Mouse (Mus musculus): ENCODE results near the gene Rpl12. TPM values are rescaled to one million over a fixed set of nuclear protein-coding genes. Genes with fewer than 3 reads are reported as not detected.
A peak's percentile ranks its signal among the peaks of the same experiment; 100 is the strongest.

Gene Rpl12
- total and polyA plus RNA-seq, 3 experiments, result 1,968 to 4,306 (median 2,853) TPM

DNA sequence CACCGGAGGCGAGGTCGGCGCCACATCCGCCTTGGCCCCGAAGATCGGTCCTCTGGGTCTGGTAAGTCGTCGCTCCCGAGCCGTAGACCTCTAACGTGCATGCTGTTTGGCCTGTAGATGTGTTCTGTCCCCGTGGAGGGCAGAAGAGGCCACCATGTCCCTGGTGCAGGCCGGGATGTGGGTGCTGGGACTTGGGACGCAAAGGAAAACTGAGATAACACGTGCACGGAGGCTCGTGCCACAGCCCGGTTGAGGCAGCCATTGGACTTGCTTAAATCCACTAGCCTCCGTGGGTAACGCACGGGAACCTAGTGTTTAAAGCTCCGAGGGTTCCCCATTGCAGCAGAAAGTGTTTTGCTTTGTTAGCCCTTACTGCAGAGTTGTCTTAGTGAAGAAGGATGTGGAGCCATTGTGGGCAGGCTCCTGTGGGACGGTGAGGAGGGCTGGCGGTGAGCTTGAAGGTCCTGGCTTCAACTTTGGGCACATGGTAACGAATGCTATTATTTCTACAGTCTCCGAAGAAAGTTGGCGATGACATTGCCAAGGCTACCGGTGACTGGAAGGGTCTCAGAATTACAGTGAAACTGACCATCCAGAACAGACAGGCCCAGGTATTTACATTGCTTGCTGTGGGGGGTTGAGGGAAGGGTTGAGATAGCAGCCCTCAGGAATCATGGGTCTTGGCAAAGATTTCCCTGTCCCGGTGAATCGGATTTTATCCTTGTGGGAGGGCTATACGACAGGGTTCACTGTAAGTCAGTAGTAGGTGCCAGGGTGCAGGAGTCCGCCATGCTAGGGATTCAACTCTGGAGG lies 909 bp downstream of the Rpl12 start:
- no peak for ATAC-seq (ENCODE audit: extremely low read depth, insufficient number of reproducible peaks, low FRiP score, poor library complexity, severe bottlenecking)
- Histone ChIP-seq H3K4me1 (ENCODE audit: insufficient read depth, low read depth, low read length) (peaks cover 49% of the 10 kb centered on the region), H3K9me3 (replicated peaks) (no peaks in the 10 kb centered on the region), H3K27me3 (ENCODE audit: insufficient read depth, low read length) (no peaks in the 10 kb centered on the region), H3K4me3 (ENCODE audit: low read depth, low read length) (peak overlapping the region; percentile 84), H3K36me3 (replicated peaks) (peaks cover 63% of the 10 kb centered on the region)
- no peak for DNase-seq (ENCODE audit: low spot score)
- TF ChIP-seq CTCF (IDR thresholded peaks at IDR 0.05; ENCODE audit: low read depth, low read length) (no peak), GATA1 (IDR thresholded peaks at IDR 0.05; ENCODE audit: borderline replicate concordance, low read length) (no peak), POLR2AphosphoS5 (IDR thresholded peaks at IDR 0.05; ENCODE audit: insufficient replicate concordance, low read depth, low read length) (no peak), TAL1 (conservative IDR thresholded peaks at IDR 0.05; ENCODE audit: low read depth, low read length) (no peak), GATA2 (IDR thresholded peaks at IDR 0.05; ENCODE audit: borderline replicate concordance, low read depth, low read length) (no peak)

DNA sequence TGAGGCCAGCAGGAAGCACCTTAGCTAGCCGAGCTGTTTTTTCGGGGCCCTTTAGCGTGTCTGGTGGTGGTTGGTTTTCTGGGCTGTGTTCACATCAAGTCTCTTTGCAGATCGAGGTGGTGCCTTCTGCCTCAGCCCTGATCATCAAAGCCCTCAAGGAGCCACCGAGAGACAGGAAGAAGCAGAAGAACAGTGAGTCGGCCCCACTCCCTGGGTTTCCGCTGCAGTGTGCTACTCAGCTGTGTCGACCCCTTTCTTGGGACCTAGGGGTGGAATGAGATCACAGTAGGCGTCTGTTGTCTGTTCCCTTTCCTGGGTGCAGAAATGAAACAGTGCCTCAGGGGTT lies 1.5 kb downstream of the Rpl12 start:
- ATAC-seq (ENCODE audit: extremely low read depth, insufficient number of reproducible peaks, low FRiP score, poor library complexity, severe bottlenecking), result no peak

GRCm38 (mm10) chr2:32963544-32963943 lies 2.2 kb downstream of the Rpl12 start:
- TF ChIP-seq TAL1 (conservative IDR thresholded peaks at IDR 0.05; ENCODE audit: low read depth, low read length) (no peak), POLR2AphosphoS5 (IDR thresholded peaks at IDR 0.05; ENCODE audit: insufficient replicate concordance, low read depth, low read length) (no peak; the same call in 1 of the 2 replicates), GATA2 (IDR thresholded peaks at IDR 0.05; ENCODE audit: borderline replicate concordance, low read depth, low read length) (no peak), CTCF (IDR thresholded peaks at IDR 0.05; ENCODE audit: low read depth, low read length) (no peak), GATA1 (IDR thresholded peaks at IDR 0.05; ENCODE audit: borderline replicate concordance, low read length) (no peak)
- Histone ChIP-seq H3K27me3 (ENCODE audit: insufficient read depth, low read length) (no peaks in the 10 kb centered on the region), H3K4me3 (ENCODE audit: low read depth, low read length) (peak overlapping the region; percentile 84), H3K36me3 (replicated peaks) (peaks cover 63% of the 10 kb centered on the region), H3K9me3 (replicated peaks) (no peaks in the 10 kb centered on the region), H3K4me1 (ENCODE audit: insufficient read depth, low read depth, low read length) (peaks cover 62% of the 10 kb centered on the region)
- ATAC-seq (ENCODE audit: extremely low read depth, insufficient number of reproducible peaks, low FRiP score, poor library complexity, severe bottlenecking), result no peak
- DNase-seq (ENCODE audit: low spot score), result no peak

More for the DNA sequence above, 1.5 kb downstream of the Rpl12 start:
- Histone ChIP-seq H3K27me3 (ENCODE audit: insufficient read depth, low read length) (no peaks in the 10 kb centered on the region), H3K4me3 (ENCODE audit: low read depth, low read length) (peak overlapping the region; percentile 84), H3K4me1 (ENCODE audit: insufficient read depth, low read depth, low read length) (peaks cover 55% of the 10 kb centered on the region), H3K36me3 (replicated peaks) (peaks cover 62% of the 10 kb centered on the region), H3K9me3 (replicated peaks) (no peaks in the 10 kb centered on the region)
- no peak for TF ChIP-seq POLR2AphosphoS5 (IDR thresholded peaks at IDR 0.05; ENCODE audit: insufficient replicate concordance, low read depth, low read length)
- no peak for TF ChIP-seq GATA1 (IDR thresholded peaks at IDR 0.05; ENCODE audit: borderline replicate concordance, low read length)
- no peak for TF ChIP-seq TAL1 (conservative IDR thresholded peaks at IDR 0.05; ENCODE audit: low read depth, low read length)
- TF ChIP-seq GATA2 (IDR thresholded peaks at IDR 0.05; ENCODE audit: borderline replicate concordance, low read depth, low read length), result no peak
- no peak for DNase-seq (ENCODE audit: low spot score)

DNA sequence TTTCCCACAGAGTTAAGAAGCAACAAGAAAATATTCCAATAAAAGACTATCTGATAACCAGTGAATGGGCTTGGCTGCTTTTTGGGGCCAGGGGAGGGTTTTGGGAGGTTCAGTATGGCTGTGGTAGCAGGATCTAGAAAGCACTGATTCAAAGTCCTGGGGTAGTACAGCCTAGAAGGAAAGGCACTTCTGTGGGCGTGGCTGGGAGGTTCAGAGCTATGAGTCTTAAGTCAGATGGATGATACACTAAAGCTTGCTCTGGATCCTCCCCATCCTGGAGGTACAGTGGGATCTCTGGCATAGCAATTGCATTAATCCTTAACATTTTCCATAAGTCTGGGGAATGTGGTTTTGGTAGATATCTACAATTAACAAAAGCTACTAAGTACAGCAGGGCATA lies 2.6 kb downstream of the Rpl12 start:
- H3K4me1 ChIP-seq (ENCODE audit: insufficient read depth, low read depth, low read length), result peaks cover 62% of the 10 kb centered on the region
- ATAC-seq (ENCODE audit: extremely low read depth, insufficient number of reproducible peaks, low FRiP score, poor library complexity, severe bottlenecking) (no peak), DNase-seq (ENCODE audit: low spot score) (no peak)
- peaks cover 63% of the 10 kb centered on the region for H3K36me3 ChIP-seq (replicated peaks)
- no peaks in the 10 kb centered on the region for H3K27me3 ChIP-seq (ENCODE audit: insufficient read depth, low read length)
- no peak for TF ChIP-seq TAL1 (conservative IDR thresholded peaks at IDR 0.05; ENCODE audit: low read depth, low read length)
- TF ChIP-seq GATA2 (IDR thresholded peaks at IDR 0.05; ENCODE audit: borderline replicate concordance, low read depth, low read length), result no peak
- no peak for TF ChIP-seq GATA1 (IDR thresholded peaks at IDR 0.05; ENCODE audit: borderline replicate concordance, low read length)
- TF ChIP-seq POLR2AphosphoS5 (IDR thresholded peaks at IDR 0.05; ENCODE audit: insufficient replicate concordance, low read depth, low read length), result no peak
- no peak for TF ChIP-seq CTCF (IDR thresholded peaks at IDR 0.05; ENCODE audit: low read depth, low read length)
- no peaks in the 10 kb centered on the region for H3K9me3 ChIP-seq (replicated peaks)
- H3K4me3 ChIP-seq (ENCODE audit: low read depth, low read length), result peak overlapping the region; percentile 84

DNA sequence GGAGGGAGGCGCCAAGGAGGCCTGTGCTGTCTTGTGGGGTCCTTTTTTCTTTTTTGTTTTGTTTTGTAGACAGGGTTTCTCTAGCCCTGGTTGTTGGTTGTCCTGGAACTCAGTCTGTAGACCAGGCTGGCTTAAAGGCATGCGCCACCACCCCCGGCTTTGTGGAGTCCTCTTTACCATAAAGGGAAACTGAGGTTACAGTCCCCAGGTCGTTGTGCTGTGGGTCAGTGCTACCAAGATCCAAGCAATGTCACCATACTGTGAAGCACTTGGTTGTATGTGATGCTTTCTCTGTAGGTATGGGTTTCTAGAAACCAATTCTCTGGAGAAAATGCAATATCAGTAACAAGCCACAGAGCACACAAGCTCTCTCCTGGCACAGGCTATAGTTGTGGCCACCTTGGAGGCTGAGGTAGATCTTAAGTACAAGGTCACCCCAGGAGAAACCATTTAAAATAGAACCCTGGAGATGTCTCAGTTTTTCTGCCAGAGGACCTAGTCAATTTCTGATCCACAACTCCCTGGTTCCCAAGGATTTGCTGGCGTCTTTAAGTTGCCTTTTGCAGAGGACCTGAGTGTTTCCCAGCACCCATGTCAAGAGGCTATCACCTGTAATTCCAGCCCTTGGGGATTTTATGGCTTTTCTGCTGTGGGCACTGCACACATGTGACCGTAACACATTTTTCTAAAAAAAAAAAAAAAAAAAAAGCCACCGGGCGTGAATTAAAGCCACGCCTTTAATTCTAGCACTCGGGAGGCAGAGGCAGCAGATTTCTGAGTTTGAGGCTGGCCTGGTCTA lies 3.5 kb downstream of the Rpl12 start:
- Histone ChIP-seq H3K4me1 (ENCODE audit: insufficient read depth, low read depth, low read length) (peaks cover 65% of the 10 kb centered on the region), H3K27me3 (ENCODE audit: insufficient read depth, low read length) (no peaks in the 10 kb centered on the region), H3K4me3 (ENCODE audit: low read depth, low read length) (peak overlapping the region; percentile 84; the same call in 1 of the 2 replicates), H3K9me3 (replicated peaks) (no peaks in the 10 kb centered on the region), H3K36me3 (replicated peaks) (peaks cover 61% of the 10 kb centered on the region)
- DNase-seq (ENCODE audit: low spot score) (no peak), ATAC-seq (ENCODE audit: extremely low read depth, insufficient number of reproducible peaks, low FRiP score, poor library complexity, severe bottlenecking) (no peak)
- TF ChIP-seq TAL1 (conservative IDR thresholded peaks at IDR 0.05; ENCODE audit: low read depth, low read length) (no peak), CTCF (IDR thresholded peaks at IDR 0.05; ENCODE audit: low read depth, low read length) (no peak), GATA2 (IDR thresholded peaks at IDR 0.05; ENCODE audit: borderline replicate concordance, low read depth, low read length) (no peak), GATA1 (IDR thresholded peaks at IDR 0.05; ENCODE audit: borderline replicate concordance, low read length) (no peak), POLR2AphosphoS5 (IDR thresholded peaks at IDR 0.05; ENCODE audit: insufficient replicate concordance, low read depth, low read length) (no peak)
